Mouse (Mus musculus) bone marrow, adult 2 months (tissue): ENCODE measurements around the gene Bpifb5. TPM values are rescaled to one million over a fixed set of nuclear protein-coding genes. Genes with fewer than 3 reads are reported as not detected.
"Not testable (repeated sequence)": the region's sequence is repeated elsewhere in the genome, so short reads cannot be mapped to it uniquely, and the experiment has no call there.

Source experiments
- H3K27ac ChIP-seq: fragments of 200-500 bp; 2 replicates; pipeline ENCODE4 v1.5.1; 2012; ENCODE audit warnings: low read depth, mild to moderate bottlenecking, control low read depth, inconsistent platforms, low read length; ENCODE audit not compliant: control insufficient read depth, poor library complexity, insufficient read depth
- H3K4me1 ChIP-seq: fragments of 200-500 bp; 2 replicates; pipeline ENCODE4 v1.6.1; 2011; ENCODE audit warnings: low read length; ENCODE audit not compliant: control insufficient read depth, insufficient read depth
- H3K4me3 ChIP-seq: fragments of 200-500 bp; replicated peaks from 2 replicates; pipeline ENCODE3; 2011; ENCODE audit warnings: mild to moderate bottlenecking, low read depth, low read length, control low read depth; ENCODE audit not compliant: control insufficient read depth
- CTCF ChIP-seq: fragments of 200-500 bp; IDR thresholded peaks from 2 replicates; pipeline ENCODE4 v1.5.1; 2011; ENCODE audit warnings: low read length, control low read depth; ENCODE audit not compliant: control insufficient read depth, insufficient read depth
- POLR2A ChIP-seq: fragments of 200-500 bp; IDR thresholded peaks from 2 replicates; pipeline ENCODE4 v1.6.1; 2011; ENCODE audit warnings: low read depth, mild to moderate bottlenecking, control low read depth, low read length, borderline replicate concordance; ENCODE audit not compliant: control insufficient read depth
- WGBS: fragments of 180-500 bp; shearing (Covaris S2); methylation state at CpG from one replicate; pipeline ENCODE4 v1.1.7; 2018; 5-methylcytosine and 5-hydroxymethylcytosine counted together
- polyA plus RNA-seq: library from polyadenylated mRNA; stranded (reverse); fragments of >200 nt; gene quantifications from 2 replicates; pipeline ENCODE4 v1.2.4, GENCODE M21; 2011; ENCODE audit warnings: low replicate concordance; ENCODE audit not compliant: missing spikeins, insufficient read depth, insufficient read length

Bpifb5 gene
- polyA plus RNA-seq, 1 experiment: 2.1 TPM

GRCm38 (mm10) chr2:154219950-154220349, 3.6 kb upstream of the Bpifb5 start:
- Histone ChIP-seq H3K4me3 (no peak overlapping the region), H3K4me1 (no peaks in the 10 kb centered on the region), H3K27ac (no peak overlapping the region)
- 46% methylated on average over 5 of the region's 5 CpGs for WGBS
- no peak for TF ChIP-seq POLR2A
- TF ChIP-seq CTCF: no peak

- TF ChIP-seq POLR2A (no peak), CTCF (no peak)
- no peaks in the 10 kb centered on the region for H3K4me1 ChIP-seq
- no peak overlapping the region for H3K27ac ChIP-seq
- H3K4me3 ChIP-seq: no peak overlapping the region
- 84% methylated on average over 2 of the region's 2 CpGs for WGBS
These were observed 353 bp downstream of the Bpifb5 start for GRCm38 (mm10) chr2:154223917-154224273.

- WGBS: 71% methylated on average over 4 of the region's 4 CpGs
These were observed 3.4 kb downstream of the Bpifb5 start for GRCm38 (mm10) chr2:154226991-154227390.

GRCm38 (mm10) chr2:154227830-154228229, 4.3 kb downstream of the Bpifb5 start:
- no peak for TF ChIP-seq POLR2A
- TF ChIP-seq CTCF: no peak
- no peaks in the 10 kb centered on the region for H3K4me1 ChIP-seq

More at GRCm38 (mm10) chr2:154226991-154227390, 3.4 kb downstream of the Bpifb5 start:
- Histone ChIP-seq H3K4me3 (no peak overlapping the region), H3K27ac (no peak overlapping the region), H3K4me1 (no peaks in the 10 kb centered on the region)
- TF ChIP-seq POLR2A (no peak), CTCF (no peak)

GRCm38 (mm10) chr2:154233426-154233825, 9.9 kb downstream of the Bpifb5 start:
- TF ChIP-seq POLR2A: no peak
- TF ChIP-seq CTCF: no peak
- 81% methylated on average over 6 of the region's 6 CpGs for WGBS
- Histone ChIP-seq H3K4me3 (no peak overlapping the region), H3K4me1 (no peaks in the 10 kb centered on the region), H3K27ac (no peak overlapping the region)

More at GRCm38 (mm10) chr2:154227830-154228229, 4.3 kb downstream of the Bpifb5 start:
- H3K27ac ChIP-seq: no peak overlapping the region
- no peak overlapping the region for H3K4me3 ChIP-seq
- WGBS: 81% methylated on average over 5 of the region's 5 CpGs

- TF ChIP-seq POLR2A (no peak), CTCF (no peak)
These were observed 17.2 kb downstream of the Bpifb5 start for GRCm38 (mm10) chr2:154240771-154241170.

GRCm38 (mm10) chr2:154242726-154243125, 19.2 kb downstream of the Bpifb5 start:
- not testable (repeated sequence) for H3K4me1 ChIP-seq, H3K4me3 ChIP-seq, H3K27ac ChIP-seq
- 89% methylated on average over 12 of the region's 12 CpGs for WGBS

More at GRCm38 (mm10) chr2:154240771-154241170, 17.2 kb downstream of the Bpifb5 start:
- WGBS: 74% methylated on average over 6 of the region's 6 CpGs
- no peak overlapping the region for H3K27ac ChIP-seq
- H3K4me3 ChIP-seq: no peak overlapping the region
- no peaks in the 10 kb centered on the region for H3K4me1 ChIP-seq

GRCm38 (mm10) chr2:154243356-154244036, 20.0 kb downstream of the Bpifb5 start:
- Histone ChIP-seq H3K4me1 (no peaks in the 10 kb centered on the region), H3K4me3 (no peak overlapping the region), H3K27ac (no peak overlapping the region)
- no peak for TF ChIP-seq POLR2A
- no peak for TF ChIP-seq CTCF
- WGBS: 77% methylated on average over 10 of the region's 10 CpGs

- H3K27ac ChIP-seq: no peak overlapping the region
- TF ChIP-seq CTCF: no peak
- TF ChIP-seq POLR2A: no peak
- WGBS: 81% methylated on average over 5 of the region's 5 CpGs
- no peak overlapping the region for H3K4me3 ChIP-seq
- no peaks in the 10 kb centered on the region for H3K4me1 ChIP-seq
These were observed 21.8 kb downstream of the Bpifb5 start for GRCm38 (mm10) chr2:154245322-154245721.

- 41% methylated on average over 2 of the region's 4 CpGs for WGBS
- H3K4me1 ChIP-seq, H3K27ac ChIP-seq, H3K4me3 ChIP-seq: not testable (repeated sequence)
These were observed 31.7 kb downstream of the Bpifb5 start for GRCm38 (mm10) chr2:154255254-154255653.
